Mouse (Mus musculus) spleen, postnatal 14 days (tissue): ENCODE data around the gene Tspan4.

Experiments used
- DNase-seq, 2 experiments: peaks; one replicate each; pipeline ENCODE4 v3.0.0; 2021 to 2022; ENCODE audit warnings: low spot score in 2 of 2

The Tspan4 gene

DNA sequence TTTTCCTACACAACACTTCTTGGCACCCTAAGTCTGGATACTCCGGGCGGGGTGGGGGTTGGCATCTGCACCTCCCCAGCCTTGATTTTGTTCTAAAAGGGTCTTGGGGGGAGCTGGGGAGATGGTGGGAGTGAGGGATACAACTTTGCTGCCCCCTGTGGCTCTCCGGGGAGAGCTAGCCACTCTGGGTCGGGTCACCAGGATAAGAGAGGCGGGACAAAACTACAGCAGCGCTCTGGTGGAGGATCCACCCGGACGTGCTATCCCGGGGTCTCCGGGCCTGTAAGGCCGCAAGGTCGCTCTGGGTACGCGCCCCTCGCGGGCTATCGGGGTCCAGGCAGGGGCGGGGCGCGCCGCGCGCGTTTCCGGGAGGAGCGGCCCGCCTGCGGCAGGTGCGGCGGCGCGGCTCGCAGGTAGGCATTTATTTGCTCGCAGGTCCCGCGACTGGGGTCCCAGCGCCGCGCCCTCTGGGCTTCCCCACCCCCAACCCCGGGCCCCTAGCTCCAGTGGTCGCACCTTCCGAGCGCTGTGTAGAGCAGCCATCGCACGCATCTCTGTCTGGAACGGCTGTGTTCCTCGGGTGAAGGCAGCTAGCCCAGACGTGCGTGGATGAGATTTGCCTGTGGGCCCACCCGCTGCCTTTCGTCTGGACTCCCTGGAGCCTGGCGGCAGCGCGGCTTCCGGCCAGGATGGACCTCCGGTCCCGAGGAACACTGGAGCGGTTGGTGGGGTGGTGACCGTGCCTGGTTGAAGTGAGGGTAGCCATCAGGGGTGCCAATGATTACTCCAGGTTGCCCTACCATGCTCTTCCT lies 13.3 kb upstream of the Tspan4 start:
- no peak for DNase-seq

DNA sequence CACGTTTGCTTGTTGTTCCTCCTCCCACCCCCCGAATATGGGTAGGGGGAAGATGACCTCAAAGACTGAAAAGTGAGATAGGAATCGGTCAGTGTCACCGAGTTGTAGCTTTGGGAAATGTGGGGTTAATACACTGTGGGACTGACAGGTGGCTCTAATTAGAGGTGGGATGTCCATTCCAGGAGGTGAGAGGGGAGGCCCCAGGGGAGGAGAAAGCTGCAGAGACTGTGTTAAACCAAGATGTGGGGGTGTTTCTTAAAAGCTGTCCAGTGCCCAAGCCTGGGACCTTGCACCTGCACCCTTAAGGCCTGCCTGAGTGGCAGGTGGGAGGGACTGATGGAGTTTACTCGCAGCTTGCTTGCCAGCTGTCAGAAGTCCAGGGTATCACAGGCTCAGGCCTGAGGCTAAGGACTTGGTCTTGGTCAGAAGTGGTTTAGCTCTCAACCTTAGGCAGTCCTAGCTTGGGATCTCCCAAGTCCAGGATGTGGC lies 12.7 kb upstream of the Tspan4 start:
- DNase-seq: no peak

DNA sequence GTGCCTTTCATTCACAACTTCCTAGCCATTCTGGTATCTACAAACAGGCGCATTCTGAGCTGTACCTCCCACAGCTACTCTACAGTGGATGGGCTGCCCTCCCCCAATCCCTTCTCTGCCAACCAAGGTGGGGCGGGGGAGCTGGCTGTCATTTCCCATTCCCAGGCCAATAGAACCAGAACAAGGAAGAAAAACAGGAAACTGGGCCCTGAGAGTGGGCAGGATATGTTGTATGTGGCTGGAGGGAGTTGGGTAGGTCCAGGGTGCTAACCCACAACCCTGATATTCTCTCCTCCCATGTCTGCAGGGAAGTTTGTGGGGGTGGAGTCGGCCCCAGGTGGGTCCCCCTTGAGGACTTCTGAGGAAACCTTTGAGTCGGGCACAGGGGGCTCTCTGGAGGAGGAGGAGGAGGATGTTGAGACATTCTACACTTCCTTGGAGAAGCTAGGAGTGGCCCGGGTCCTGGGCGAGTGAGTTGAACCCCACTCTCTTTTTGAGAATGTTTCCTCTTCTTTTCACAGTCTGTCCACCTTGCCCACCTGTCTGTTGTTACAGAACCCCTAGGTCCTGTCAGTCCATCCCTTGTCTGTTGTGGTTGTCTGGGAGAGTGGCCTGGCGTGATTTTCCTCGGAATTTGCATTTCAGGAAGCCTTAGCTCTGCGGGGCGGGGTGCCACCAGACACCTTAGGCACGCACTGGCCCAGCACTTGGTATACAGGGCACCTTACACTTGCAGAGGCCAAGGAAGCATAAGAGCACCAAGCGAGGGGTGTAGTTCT lies 11.0 kb upstream of the Tspan4 start:
- DNase-seq: no peak

DNA sequence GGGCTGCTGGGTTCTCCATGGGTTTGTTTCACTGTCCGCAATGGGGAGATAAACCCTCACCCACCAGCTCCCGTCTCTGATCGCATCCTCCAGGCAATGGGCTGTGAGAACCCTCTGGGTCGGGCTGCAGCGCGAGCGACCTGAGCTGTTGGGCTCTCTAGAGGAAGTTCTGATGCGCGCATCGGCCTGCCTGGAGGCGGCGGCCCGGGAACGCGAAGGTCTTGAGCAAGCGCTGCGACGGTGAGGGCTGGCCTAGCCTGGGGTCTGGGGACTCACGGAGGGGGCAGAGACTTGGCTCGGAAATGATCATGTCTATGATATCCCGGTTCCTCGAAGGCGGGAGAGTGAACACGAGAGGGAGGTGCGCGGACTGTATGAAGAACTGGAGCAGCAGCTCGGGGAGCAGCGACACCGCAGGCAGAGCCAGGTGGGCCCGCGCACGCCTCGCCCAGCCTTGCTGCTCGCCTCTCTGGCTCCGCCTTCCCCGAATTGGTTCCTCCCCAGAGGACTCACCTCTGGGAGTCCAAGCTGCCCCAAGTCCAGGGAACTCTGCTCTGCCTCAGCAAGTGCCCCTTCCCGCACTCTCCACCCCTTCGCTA lies 10.3 kb upstream of the Tspan4 start:
- peak in 1 of 2 experiments; percentile 15 for DNase-seq

DNA sequence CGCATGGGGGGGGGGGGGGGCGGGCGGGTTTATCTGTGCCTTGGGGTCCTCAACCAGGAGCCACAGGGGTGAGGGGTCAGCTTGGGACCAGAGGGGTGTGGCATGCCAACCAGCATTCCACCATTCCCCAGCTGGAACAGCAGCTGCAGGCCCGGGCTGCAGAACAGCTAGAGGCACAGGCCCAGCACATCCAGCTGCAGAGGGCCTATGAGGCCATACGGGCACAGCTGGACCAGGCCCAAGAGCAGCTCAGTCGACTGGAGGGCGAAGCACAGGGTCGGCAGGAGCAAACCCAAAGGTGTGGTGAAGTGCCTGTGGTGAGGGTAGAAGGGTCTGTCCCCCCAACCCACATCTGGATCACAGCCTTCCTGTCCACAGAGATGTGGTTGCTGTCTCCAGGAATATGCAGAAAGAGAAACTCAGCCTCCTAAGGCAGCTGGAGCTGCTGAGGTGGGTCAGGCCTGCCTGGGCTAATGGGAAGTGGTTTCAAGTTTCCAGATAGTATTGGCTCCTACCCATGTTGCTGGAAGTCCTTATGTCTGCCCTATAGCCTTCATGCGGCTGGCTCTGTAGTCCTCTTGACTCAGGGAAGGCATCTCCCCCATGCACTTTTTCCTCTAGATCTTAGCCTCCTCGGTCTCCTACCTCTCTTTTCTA lies 9.5 kb upstream of the Tspan4 start:
- DNase-seq: no peak

DNA sequence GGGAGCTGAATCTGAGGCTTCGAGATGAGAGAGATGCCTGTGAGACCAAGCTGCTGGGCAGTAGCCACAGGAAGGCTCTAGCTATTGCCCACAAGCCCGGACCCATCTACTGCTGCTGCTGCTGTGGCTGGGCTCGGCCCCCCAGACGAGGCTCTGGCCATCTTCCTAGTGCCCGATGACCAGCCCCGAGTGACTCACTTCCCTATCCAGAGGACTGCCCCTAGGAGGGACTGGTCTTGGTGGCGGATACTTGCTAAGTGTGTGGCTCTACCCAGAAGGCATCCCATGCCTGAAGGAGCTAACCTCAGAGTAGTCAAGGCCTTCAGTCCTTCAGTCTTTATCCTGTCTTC lies 9.0 kb upstream of the Tspan4 start:
- DNase-seq: no peak

DNA sequence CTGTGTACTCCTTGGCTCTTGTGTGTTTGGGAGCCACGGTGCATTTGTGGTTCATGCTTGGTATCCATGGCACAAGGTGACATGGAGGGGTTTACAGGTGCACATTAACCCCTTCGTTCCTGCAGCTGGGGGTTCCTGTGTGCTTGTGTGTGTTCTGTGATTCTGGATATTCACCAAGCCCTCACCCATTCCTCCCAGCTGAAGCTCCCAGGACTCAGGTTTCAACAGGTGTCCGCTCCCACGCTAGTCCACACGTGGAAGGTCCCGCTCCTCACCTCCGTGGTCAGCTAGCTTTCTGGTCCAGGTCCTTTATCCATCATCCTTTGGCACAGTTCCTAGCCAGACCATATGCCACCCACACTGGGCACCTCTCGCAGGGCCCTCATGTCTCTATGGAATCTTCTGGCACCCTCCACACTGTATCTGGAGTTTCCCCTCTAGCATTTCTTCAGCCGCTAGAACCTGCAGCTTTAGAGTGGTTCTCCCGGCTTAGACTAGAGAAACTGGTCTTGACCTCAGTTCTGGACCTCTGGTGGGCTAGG lies 8.4 kb upstream of the Tspan4 start:
- no peak for DNase-seq

DNA sequence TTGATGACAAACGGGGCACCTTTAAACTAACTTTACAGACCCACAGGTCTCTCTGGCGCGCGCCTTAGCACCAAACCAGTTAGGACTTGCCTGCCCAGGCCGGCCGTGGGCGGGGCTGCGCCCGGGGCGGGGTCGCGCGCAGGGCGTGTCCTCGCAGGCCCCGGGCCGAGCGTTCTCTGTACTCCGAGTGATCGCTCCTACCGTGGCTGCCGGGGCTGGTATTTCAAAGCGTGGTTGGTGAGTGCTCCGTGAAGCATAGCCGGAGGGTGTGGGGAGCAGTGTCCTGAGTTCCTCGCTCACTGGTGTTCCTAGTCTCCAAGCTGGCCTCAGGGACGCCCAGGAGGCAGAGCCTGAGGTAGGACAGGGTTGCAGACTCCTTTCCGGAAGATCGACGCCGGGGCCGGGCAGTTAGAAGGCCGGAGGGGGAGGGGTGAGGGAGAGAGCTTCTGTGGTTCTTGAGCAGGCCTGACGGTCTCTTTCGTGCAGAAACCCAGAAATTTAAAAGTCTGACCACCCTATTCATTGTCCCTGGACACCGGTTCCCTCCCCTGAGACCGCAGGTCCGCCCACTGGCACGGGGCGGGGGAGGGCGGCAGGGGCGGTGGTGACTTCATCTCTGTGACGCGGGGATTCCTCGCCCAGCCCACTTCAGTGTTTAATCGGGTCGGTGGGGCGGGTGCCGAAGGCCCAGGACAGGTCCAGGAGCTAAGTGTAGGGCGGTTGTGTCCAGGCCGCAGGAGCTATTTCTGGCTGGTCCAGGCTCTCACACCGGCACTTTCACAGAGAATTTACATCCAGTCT lies 7.6 kb upstream of the Tspan4 start, which contains the start of gene Cd151:
Gene Cd151 (plus strand): TSS at position 163 of the 801 bp plus-strand sequence.
- DNase-seq: peak; percentile 82 to 85

DNA sequence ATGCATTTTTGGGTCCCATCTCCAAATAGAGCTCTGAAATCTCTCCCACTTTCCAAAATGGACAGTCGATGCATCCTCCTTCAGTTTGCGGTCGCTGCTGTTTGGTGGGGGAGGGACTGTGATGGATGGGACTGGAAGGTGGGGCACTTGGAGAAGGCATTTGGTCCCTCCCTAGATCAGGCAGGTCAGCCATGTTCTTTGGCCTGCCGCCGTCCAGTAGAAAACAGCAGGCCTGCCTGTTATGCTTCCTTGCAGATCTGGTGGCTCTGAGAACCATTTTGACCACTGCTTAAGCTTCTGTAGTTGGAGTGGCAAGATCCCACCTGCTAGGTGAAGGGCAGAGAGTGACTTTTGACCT lies 6.9 kb upstream of the Tspan4 start:
- no peak for DNase-seq

DNA sequence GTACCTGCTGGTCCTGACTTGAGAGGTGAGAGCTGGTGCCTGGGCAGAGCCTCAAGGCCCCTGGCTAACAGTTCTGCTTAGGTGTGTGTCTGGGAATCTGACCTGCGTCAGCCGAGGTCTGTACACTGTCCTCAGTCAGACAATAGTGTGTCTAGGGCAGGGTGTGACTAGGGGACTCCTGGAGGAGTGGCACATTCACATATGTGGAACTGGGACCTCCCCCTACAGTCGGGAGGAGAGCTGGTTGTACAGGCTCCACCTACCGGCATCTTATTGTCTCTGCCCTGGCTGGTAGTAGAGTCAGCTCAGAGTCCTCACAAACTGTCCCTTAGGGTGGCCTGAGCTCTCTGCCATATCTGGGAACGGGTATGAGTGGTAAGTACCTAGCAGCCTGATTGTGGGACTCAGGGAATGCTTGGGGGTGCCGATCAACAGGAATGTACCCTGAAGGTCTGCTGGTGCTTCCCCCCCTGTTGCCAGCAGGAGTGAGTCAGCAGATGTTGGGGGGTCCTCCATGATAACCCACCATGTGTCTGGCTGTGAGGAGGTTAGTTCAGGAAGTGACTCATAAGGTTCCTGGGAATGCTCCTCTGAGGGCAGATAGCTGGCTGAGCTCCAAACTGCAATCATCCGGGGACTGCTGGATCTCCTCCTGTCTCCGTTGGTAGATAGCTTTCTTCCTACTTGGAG lies 6.4 kb upstream of the Tspan4 start:
- peak in 1 of 2 experiments; percentile 51 for DNase-seq

DNA sequence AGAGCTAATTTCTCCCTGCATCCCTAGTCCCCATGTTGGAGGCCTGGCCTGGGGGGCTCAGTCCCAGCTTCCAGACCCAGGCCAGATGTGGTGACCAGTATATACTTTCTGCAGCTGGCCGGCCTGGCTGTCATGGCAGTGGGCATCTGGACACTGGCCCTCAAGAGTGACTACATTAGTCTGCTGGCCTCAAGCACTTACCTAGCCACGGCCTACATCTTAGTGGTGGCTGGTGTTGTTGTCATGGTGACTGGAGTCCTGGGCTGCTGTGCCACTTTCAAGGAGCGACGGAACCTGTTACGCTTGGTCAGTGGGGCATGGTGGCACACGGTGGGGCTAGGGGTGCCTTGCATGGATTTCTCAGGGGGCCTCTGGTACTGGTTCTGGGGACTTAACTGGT lies 5.7 kb upstream of the Tspan4 start:
- DNase-seq: no peak

DNA sequence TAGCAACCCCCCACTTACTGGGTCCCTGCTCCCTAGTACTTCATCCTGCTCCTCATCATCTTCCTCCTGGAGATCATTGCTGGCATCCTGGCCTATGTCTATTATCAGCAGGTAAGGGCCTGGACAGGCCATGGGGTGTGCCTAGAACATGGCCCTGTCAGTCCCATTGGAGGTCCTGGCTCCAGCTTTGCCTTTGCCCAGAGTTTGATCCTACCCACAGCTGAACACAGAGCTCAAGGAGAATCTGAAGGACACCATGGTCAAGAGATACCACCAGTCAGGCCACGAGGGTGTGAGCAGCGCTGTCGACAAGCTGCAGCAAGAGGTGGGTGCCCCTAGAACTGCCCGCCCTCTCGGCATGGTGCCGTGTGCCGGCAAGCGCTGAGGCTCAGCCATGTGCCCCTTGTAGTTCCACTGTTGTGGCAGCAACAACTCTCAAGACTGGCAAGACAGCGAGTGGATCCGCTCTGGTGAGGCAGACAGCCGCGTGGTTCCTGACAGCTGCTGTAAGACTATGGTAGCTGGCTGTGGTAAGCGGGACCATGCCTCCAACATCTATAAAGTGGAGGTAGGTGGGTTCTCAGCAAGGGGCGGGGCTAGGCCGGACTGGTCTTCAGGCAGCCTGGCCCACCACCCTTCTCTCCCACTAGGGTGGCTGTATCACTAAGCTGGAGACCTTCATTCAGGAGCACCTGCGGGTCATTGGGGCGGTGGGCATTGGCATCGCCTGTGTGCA lies 5.0 kb upstream of the Tspan4 start:
- no peak for DNase-seq

DNA sequence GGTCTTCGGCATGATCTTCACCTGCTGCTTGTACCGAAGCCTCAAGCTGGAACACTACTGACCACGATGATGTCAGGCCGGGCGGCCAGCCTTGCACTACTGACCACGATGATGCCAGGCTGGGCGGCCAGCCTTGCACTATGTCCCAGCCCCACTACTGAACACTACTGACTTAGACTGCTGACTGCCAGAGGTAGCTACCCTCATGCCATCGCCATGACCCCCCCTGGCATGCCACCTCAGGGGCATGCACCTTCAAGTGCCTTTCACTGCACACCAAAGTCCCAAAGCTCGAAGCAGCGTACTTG lies 4.4 kb upstream of the Tspan4 start:
- DNase-seq: no peak

DNA sequence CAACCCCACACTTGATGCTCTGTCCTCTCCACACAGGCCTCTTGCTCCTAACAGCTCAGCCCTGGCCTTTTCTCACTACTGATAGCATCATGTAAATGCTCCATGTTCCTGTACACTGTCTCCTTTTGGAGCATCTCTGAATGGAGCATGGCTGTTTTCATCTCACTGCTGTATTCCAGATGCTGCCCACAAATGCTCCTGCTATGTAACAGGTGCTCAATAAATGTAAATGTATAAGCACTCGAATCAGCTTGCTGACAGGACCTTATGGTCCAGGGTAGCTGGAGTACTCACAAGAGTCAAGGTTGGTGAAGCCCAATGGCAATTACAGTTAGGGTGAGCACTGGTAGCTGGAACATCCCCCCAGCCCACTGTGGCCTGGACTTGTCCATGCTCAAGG lies 3.8 kb upstream of the Tspan4 start:
- DNase-seq: no peak

DNA sequence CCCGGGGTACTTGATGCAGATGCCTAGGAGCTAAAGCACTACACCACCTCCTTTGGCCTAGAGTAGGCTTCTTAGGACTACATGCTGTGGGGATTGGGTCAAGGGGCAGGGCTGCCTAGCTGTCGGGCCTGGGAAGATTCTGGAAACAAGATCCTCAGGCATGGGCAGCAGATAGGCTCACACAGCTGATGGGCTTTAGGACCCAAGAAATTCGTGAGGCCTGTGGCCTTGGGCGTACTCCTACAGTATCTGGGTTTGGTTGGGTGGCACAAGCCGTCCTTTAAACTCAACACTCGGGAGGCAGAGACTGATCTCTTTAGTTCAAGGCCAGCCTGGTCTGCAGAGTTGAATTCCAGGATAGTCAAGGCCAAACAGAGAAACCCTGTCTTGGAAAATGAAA lies 2.8 kb upstream of the Tspan4 start:
- DNase-seq: no peak

DNA sequence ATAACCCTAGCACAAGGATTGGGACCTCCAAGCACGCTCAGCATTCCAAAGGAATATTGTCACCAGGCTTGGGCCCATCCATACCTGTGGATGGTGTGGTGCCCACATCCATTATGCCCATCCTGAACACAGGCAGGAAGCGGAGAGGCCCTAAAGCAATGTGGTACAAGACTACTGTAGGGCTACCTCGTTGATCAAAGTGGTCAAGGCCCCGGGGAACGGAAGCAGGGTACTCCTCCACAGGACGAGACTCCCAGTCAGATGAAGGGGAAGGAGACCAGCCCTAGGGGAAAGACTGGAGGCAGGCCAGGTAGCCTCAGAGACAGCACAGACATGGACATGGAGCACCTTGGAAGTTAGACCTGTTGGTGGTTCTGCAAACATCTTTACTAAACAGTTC lies 2.3 kb upstream of the Tspan4 start:
- DNase-seq: no peak

DNA sequence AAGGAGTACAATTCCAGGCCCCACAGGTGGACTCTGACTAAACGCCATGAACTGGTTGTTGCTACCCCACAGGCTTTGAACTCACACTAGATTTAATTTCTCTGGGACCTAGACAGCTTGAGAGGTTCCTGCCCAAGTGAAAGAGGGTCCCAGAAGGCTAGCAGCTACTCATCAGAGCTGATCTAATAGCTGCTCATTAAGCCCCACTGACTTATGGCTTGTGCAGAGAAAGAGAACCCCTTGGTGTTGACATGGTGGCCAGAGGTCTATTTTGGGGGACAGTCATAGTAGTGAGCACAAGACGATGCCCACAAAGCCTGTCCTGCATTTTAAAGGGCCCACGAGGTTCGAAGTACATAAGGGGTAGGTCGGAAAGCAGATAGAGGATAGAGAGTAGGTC lies 880 bp upstream of the Tspan4 start:
- no peak for DNase-seq

DNA sequence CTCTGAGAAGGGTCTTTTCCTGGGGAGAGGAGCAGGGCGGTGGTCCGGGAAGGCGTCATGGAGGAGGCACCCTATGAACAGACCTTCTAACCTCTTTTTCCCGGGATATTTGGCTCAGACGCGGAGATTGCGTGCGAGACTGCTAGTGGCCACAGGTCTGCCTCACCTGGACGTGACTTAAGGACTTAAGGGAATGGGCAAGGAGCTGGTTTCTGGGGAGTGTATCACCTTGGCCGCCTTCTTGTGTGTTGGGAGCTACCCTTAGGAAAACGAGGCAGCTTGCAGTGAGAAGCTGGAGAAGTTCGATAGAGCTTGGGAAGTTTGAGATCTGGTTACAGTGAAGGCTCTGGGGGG lies 742 bp downstream of the Tspan4 start:
- no peak for DNase-seq

DNA sequence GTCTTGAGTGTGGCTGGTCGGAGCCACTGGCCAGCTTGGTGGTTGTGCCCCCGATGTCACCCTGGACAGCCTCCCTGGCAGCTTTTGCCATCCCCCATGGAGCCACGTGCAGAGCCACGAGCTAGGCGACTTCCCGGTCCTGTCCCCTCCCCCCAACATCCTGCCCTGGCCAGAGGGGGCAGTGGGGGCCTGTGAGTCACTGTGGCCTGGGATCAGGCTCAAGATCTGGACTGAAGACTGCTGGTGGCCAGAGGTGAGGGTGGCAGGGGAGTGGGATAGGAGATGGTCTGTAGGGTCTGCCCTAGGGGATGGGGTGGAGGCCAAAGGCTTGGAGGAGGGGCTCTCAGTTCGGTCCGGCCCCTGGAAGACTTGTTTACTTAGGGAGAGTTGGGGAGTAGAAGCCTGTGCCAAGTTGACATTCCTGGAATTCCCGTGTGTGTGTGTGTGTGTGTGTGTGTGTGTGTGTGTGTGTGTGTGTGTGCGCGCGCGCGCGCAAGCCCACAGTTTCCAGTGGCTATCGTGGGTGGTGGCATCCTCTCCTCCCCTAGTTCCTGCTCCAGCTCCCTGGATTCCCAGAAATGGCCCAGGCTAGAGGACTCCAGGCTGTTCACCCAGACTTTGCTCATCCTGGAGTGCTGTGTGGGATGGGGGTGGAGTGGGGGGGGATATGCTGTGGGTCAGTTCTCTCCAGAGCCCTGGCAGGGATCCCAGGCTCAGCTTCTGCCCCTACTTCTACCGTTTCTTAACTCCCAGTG lies 1.4 kb downstream of the Tspan4 start:
- DNase-seq: peak in 1 of 2 experiments; percentile 19
